Mouse (Mus musculus) stomach, embryonic 15.5 days (tissue): Measurements from ENCODE around the gene Bloc1s6. TPM values are rescaled to one million over a fixed set of nuclear protein-coding genes. Genes with fewer than 3 reads are reported as not detected.

Source experiments
- ATAC-seq: fragments of 200-750 bp; cut with Nextera tagmentation; 2 replicates; pipeline ENCODE4 v1.8.0; 2017; ENCODE audit warnings: low read depth, moderate number of reproducible peaks, moderate TSS enrichment; ENCODE audit not compliant: insufficient read depth, low FRiP score
- H3K27ac ChIP-seq: fragments of 300-500 bp; sonication (generic); 2 replicates; pipeline ENCODE4 v1.5.1; 2015; ENCODE audit warnings: mild to moderate bottlenecking, inconsistent platforms
- H3K27me3 ChIP-seq: fragments of 300-500 bp; sonication (generic); replicated peaks from 2 replicates; pipeline ENCODE4 v1.6.1; 2015; ENCODE audit warnings: inconsistent platforms
- H3K36me3 ChIP-seq: fragments of 300-500 bp; sonication (generic); 2 replicates; pipeline ENCODE4 v1.6.1; 2015; ENCODE audit warnings: inconsistent platforms
- H3K4me1 ChIP-seq: fragments of 300-500 bp; sonication (generic); 2 replicates; pipeline ENCODE4 v1.6.1; 2015; ENCODE audit warnings: inconsistent platforms
- H3K4me2 ChIP-seq: fragments of 300-500 bp; sonication (generic); 2 replicates; pipeline ENCODE4 v1.6.1; 2015; ENCODE audit warnings: mild to moderate bottlenecking, inconsistent platforms
- H3K4me3 ChIP-seq: fragments of 300-500 bp; sonication (generic); replicated peaks from 2 replicates; pipeline ENCODE4 v1.5.1; 2015; ENCODE audit warnings: inconsistent platforms
- H3K9ac ChIP-seq: fragments of 300-500 bp; sonication (generic); 2 replicates; pipeline ENCODE4 v1.6.1; 2015; ENCODE audit warnings: inconsistent platforms
- H3K9me3 ChIP-seq: fragments of 300-500 bp; sonication (generic); 2 replicates; pipeline ENCODE4 v1.6.1; 2016; ENCODE audit warnings: inconsistent platforms
- WGBS: fragments of 180-500 bp; shearing (Covaris S2); methylation state at CpG from one replicate; pipeline ENCODE4 v1.1.7; 2015; 5-methylcytosine and 5-hydroxymethylcytosine counted together
- polyA plus RNA-seq: library from polyadenylated mRNA; unstranded; fragments of >200 nt; fragmentation: Nextera tagmentation; extraction: Ambion mirVana; gene quantifications from 2 replicates; pipeline ENCODE4 v1.2.1, GENCODE M21; 2015

Gene Bloc1s6
- 43.4 and 50.0 TPM in 2 replicates for polyA plus RNA-seq

DNA sequence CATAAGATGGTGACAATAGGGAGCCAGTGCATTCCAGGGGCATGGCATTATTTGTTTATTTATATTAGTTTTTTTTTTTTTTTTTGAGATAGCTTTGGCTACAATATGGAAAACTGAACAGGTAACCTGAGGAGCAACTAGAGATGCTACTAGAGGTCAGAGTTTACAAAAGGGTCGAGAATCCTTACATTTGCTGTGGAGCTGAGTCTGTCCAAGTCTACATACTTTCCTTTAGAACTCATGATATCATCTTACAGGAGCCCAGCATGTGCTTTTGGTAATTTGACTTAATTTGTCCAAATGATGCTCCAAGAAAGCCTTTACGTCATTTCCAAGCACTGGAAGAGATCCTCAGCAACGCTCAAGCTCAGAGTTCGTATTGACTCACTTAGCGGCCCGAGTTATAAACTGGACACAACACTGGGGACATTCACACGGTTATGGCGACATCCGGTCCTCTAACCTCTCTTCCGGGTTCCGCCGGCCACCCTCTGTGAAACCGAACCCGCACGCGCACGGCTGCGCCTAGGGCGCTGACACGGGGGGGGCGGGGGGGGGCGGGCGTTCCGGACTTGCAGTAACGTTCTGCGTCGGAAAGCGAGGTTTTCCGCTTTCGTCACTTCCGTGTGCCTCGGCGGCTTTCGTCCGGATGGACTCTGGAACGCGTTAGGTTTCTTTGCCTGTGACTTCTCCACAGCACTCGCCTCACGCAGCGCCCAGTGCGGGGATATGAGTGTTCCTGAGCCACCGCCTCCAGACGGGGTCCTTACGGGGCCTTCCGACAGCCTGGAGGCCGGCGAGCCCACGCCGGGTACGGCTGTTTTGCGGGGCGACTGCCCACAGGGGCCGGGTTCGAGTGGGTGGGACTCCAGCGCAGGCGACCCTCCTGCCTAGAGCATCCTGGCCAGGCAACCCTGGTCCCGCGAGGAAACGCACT, at the start of gene Bloc1s6:
Gene Bloc1s6, plus strand, starts transcription at position 610 of the 937 bp plus-strand sequence.
- H3K9ac ChIP-seq: peak within 1 kb of the TSS; percentile 86
- H3K27ac ChIP-seq: peak within 1 kb of the TSS; percentile 93
- H3K4me1 ChIP-seq: peaks cover 6% of the 10 kb centered on the region
- H3K4me2 ChIP-seq: peak within 1 kb of the TSS; percentile 69
- H3K9me3 ChIP-seq: no peaks in the 10 kb centered on the region
- H3K4me3 ChIP-seq: peak within 1 kb of the TSS; percentile 88
- H3K36me3 ChIP-seq: no peaks in the 10 kb centered on the region
- peaks cover 6% of the 10 kb centered on the region; the same call in 1 of the 2 replicates for H3K27me3 ChIP-seq
- under 1% methylated on average over 59 of the region's 59 CpGs for WGBS
- peak; percentile 94 for ATAC-seq

DNA sequence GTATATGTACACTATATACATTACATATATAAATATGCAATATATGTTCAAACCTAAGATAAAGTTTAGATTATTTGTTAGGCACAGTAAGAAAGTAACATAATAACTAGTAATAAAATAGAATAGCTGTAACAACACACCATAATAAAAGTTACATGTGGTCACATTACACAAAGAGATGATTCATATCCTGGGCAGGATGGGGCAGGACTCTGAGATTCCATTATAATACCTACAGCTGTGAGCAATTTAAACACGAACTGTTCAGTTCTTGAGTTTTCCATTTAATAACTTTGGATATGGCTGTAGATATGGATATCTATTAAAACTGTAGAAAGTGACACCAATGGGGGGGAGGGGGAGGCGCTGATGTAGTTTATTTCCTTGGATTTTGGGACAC, 40.8 kb upstream of the Bloc1s6 start:
- Histone ChIP-seq H3K36me3 (no peaks in the 10 kb centered on the region), H3K9me3 (no peaks in the 10 kb centered on the region), H3K4me1 (no peaks in the 10 kb centered on the region), H3K27ac (no peak overlapping the region), H3K4me2 (no peak overlapping the region), H3K27me3 (no peaks in the 10 kb centered on the region), H3K4me3 (no peak overlapping the region), H3K9ac (no peak overlapping the region)
- no peak for ATAC-seq
- WGBS: 77% methylated on average over 2 of the region's 2 CpGs

DNA sequence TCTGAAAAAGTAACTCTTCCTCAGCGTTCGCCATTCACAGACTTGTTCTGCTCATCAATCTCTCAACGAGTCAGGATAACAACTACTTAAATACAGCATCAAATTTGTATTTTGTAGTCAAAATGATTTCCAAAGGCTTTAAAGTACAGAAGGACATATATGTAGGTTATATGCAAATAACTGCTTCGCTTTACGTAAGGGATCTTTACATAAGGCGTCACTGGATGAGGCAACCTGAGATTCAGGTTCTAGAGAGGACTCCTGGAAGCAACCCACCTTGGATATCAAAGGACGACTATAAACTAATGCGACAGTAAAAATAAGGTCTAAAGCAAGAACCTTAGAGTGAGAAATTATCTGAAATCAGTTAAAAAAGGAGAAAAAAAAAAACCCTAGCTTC, 37.3 kb upstream of the Bloc1s6 start:
- Histone ChIP-seq H3K9ac (no peak overlapping the region), H3K36me3 (no peaks in the 10 kb centered on the region)

GRCm38 (mm10) chr2:122701871-122702180, 36.5 kb upstream of the Bloc1s6 start:
- no peak overlapping the region for H3K27ac ChIP-seq
- WGBS: 0% methylated on average over 15 of the region's 15 CpGs
- H3K27me3 ChIP-seq: no peaks in the 10 kb centered on the region
- no peaks in the 10 kb centered on the region for H3K36me3 ChIP-seq
- H3K4me3 ChIP-seq: peak overlapping the region; percentile 80
- ATAC-seq: no peak
- no peaks in the 10 kb centered on the region for H3K9me3 ChIP-seq
- peak overlapping the region; percentile 65 for H3K9ac ChIP-seq
- H3K4me2 ChIP-seq: peak overlapping the region; percentile 71
- no peaks in the 10 kb centered on the region for H3K4me1 ChIP-seq

More for the DNA sequence above, 37.3 kb upstream of the Bloc1s6 start:
- Histone ChIP-seq H3K27me3 (no peaks in the 10 kb centered on the region), H3K4me2 (peak overlapping the region; percentile 71), H3K4me1 (no peaks in the 10 kb centered on the region), H3K27ac (no peak overlapping the region), H3K4me3 (peak overlapping the region; percentile 80), H3K9me3 (no peaks in the 10 kb centered on the region)
- WGBS: 59% methylated on average over 8 of the region's 8 CpGs
- no peak for ATAC-seq

- peak within 1 kb of the TSS; percentile 80 for H3K4me3 ChIP-seq
- H3K9ac ChIP-seq: peak within 1 kb of the TSS; percentile 65
- WGBS: under 1% methylated on average over 105 of the region's 111 CpGs
- peak within 1 kb of the TSS; percentile 71 for H3K4me2 ChIP-seq
- H3K27ac ChIP-seq: peak within 1 kb of the TSS; percentile 63
- no peaks in the 10 kb centered on the region for H3K4me1 ChIP-seq
- H3K9me3 ChIP-seq: no peaks in the 10 kb centered on the region
- H3K27me3 ChIP-seq: no peaks in the 10 kb centered on the region
- no peaks in the 10 kb centered on the region for H3K36me3 ChIP-seq
- peak; percentile 97 for ATAC-seq
Measured at GRCm38 (mm10) chr2:122702181-122703036, 35.9 kb upstream of the Bloc1s6 start, which contains the start of gene Slc30a4. Gene Slc30a4 (minus strand): TSS chr2:122702663.

DNA sequence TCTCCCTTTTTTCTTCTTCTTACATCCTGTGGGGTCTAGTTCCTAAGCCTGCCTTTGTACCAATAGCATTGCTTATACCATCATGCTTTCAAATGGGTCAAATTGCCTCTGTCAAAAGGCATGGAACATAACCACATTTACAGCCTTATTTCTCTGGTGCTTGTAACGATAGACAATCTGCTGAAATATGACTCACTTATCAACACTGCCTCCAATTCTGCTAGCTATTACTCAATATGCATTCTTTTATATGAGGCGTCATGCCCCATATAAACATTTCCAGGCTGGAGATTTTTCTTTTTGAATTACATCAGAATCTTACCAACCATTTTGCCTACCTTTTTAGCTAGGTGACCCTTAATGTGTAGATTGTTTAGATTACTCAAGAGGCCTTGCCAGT, 33.7 kb upstream of the Bloc1s6 start:
- no peaks in the 10 kb centered on the region for H3K9me3 ChIP-seq
- 62% methylated on average over 2 of the region's 2 CpGs for whole genome bisulfite sequencing
- H3K4me3 ChIP-seq: no peak overlapping the region
- no peaks in the 10 kb centered on the region for H3K36me3 ChIP-seq
- no peak overlapping the region for H3K4me2 ChIP-seq
- no peak for ATAC-seq
- no peak overlapping the region for H3K27ac ChIP-seq
- no peak overlapping the region for H3K9ac ChIP-seq
- no peaks in the 10 kb centered on the region for H3K27me3 ChIP-seq
- H3K4me1 ChIP-seq: no peaks in the 10 kb centered on the region

DNA sequence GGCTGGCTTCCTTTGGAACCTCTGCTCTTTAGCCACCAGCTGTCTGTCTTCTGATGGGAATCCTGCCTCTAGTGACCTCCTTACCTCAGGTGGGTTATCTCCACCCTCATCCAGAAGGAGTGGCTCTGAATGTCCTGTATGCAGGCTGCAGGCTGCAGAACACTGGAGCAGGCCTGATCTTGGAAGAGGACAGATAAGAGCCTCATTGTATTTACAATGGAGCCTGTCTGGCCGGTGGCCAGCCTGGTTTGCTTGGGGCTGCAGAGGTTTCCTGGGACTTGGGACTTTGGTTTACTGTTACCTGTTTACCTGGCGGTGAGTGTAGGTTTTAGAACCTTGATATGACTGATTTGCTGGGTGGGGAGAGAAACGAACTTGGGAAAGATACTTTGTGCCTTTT, 30.2 kb upstream of the Bloc1s6 start:
- no peaks in the 10 kb centered on the region for H3K4me1 ChIP-seq
- no peak overlapping the region for H3K4me2 ChIP-seq
- no peak overlapping the region for H3K4me3 ChIP-seq
- no peaks in the 10 kb centered on the region for H3K27me3 ChIP-seq
- no peaks in the 10 kb centered on the region for H3K9me3 ChIP-seq
- H3K9ac ChIP-seq: no peak overlapping the region
- peak overlapping the region; percentile 44; the same call in 1 of the 2 replicates for H3K27ac ChIP-seq
- 48% methylated on average over 3 of the region's 3 CpGs for WGBS
- peak; percentile 92 for ATAC-seq
- no peaks in the 10 kb centered on the region for H3K36me3 ChIP-seq

DNA sequence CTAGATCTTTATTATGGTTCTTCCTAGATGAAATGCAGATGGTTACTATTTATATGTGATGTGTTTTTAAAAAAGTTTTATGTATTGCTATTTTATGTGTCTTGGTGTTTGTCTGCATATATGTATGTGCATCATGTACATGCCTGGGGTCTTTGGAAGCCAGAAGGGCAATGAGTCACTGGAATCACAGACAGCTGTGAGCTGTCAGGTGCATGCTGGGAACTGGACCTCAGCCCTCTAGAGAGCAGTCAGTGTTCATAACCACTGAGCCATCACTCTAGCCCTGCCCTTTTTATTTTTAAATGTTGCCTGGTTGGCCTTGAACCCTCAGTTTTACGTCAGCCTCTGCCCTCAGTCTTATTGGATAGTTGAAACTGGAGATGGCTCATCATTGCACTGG, 29.1 kb upstream of the Bloc1s6 start:
- Histone ChIP-seq H3K9me3 (no peaks in the 10 kb centered on the region), H3K4me3 (no peak overlapping the region), H3K4me2 (no peak overlapping the region), H3K36me3 (no peaks in the 10 kb centered on the region), H3K4me1 (no peaks in the 10 kb centered on the region), H3K27ac (no peak overlapping the region), H3K9ac (no peak overlapping the region), H3K27me3 (no peaks in the 10 kb centered on the region)
- WGBS: 55% methylated on average over 1 of the region's 1 CpGs
- ATAC-seq: no peak

DNA sequence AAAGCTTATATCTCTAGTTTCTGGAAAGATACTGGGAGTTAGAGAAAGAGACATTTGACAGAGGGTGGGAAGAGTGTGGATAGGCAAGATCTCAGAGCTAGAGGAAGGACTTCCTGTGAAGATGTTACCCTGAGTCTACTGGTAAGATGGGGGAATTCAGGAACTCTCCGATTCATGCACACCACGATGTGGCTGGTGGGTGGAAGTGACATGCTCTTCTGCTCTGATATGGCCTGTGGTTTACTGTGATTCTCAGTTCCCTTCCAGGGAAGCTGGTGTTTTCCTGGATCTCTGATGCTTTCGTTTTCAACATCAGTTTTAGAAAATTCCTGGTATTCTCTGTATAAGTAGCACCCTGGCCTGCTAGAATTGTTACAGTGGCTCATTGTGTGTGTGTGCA, 26.4 kb upstream of the Bloc1s6 start:
- Histone ChIP-seq H3K27ac (no peak overlapping the region), H3K27me3 (no peaks in the 10 kb centered on the region), H3K4me1 (no peaks in the 10 kb centered on the region), H3K4me3 (no peak overlapping the region), H3K9ac (no peak overlapping the region), H3K4me2 (no peak overlapping the region), H3K36me3 (no peaks in the 10 kb centered on the region), H3K9me3 (no peaks in the 10 kb centered on the region)
- no peak for ATAC-seq
- WGBS: 68% methylated on average over 3 of the region's 3 CpGs

DNA sequence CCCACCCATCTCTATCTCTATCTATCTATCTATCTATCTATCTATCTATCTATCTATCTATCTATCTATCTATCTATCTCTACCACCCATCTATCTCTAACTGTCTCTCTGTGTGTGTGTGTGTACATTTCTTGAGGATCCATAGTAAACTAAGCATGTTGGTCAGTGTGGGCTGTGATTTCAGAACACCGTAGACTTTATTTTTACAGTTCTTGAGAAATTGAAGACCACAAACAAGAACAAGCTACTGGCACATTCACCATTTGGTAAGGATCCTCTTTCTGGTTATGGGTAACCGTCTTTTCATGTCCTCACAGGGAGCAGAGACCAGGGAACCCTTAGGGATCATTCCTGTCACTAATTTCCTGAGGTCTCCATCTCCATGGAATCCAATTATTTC, 25.5 kb upstream of the Bloc1s6 start:
- Histone ChIP-seq H3K9me3 (no peaks in the 10 kb centered on the region), H3K27me3 (no peaks in the 10 kb centered on the region), H3K4me2 (no peak overlapping the region), H3K36me3 (no peaks in the 10 kb centered on the region), H3K4me1 (no peaks in the 10 kb centered on the region), H3K9ac (no peak overlapping the region), H3K27ac (no peak overlapping the region), H3K4me3 (no peak overlapping the region)
- no peak for ATAC-seq
- 79% methylated on average over 2 of the region's 2 CpGs for WGBS

DNA sequence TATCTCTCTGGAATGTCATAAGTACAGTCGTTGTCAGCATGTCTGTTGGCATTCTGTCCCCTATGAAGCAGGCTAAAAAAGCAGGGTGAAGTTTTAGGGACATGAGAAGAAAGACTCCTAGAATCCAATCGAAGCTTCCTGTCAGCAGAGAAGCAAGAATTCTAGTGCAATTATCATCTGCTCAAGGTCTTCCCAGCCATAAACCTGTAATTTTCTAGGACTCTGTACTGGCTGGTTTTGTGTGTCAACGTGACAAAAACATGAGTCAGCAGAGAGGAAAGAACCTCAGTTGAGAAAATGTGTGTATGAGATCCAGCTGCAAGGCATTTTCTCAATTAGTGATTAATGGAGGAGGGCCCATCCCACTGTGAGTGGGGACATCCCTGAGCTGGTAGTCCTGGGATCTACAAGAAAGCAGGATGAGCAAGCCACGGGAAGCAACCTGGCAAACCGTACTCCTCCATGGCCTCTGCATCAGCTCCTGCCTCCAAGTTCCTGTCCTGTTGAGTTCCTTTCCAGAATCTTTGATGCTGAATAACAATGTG, 23.1 kb upstream of the Bloc1s6 start:
- Histone ChIP-seq H3K27me3 (no peaks in the 10 kb centered on the region), H3K4me3 (no peak overlapping the region), H3K4me1 (no peaks in the 10 kb centered on the region), H3K27ac (no peak overlapping the region), H3K36me3 (no peaks in the 10 kb centered on the region), H3K9ac (no peak overlapping the region), H3K9me3 (no peaks in the 10 kb centered on the region), H3K4me2 (no peak overlapping the region)
- 63% methylated on average over 5 of the region's 5 CpGs for WGBS
- no peak for ATAC-seq
